Mouse (Mus musculus) C2C12 (cell line): Measurements from ENCODE around the gene St3gal3. TPM values are rescaled to one million over a fixed set of nuclear protein-coding genes. Genes with fewer than 3 reads are reported as not detected.

Experiments used
- H3K27me3 ChIP-seq: one replicate; pipeline ENCODE4 v1.6.1; 2011; ENCODE audit not compliant: control insufficient read depth, insufficient read depth, insufficient read length
- H3K36me3 ChIP-seq: one replicate; pipeline ENCODE4 v1.6.1; 2011; ENCODE audit not compliant: control insufficient read depth, insufficient read depth
- H3K4me3 ChIP-seq: one replicate; pipeline ENCODE4 v1.5.1; 2011; ENCODE audit warnings: mild to moderate bottlenecking, control low read depth; ENCODE audit not compliant: poor library complexity, insufficient read depth, severe bottlenecking
- H3K79me2 ChIP-seq: one replicate; pipeline ENCODE4 v1.6.1; 2011; ENCODE audit not compliant: control insufficient read depth, insufficient read depth
- H3K79me3 ChIP-seq: one replicate; pipeline ENCODE4 v1.6.1; 2011; ENCODE audit warnings: low read depth, control low read depth
- H3ac ChIP-seq: one replicate; pipeline ENCODE3; 2011; ENCODE audit warnings: low read depth; ENCODE audit not compliant: control insufficient read depth, insufficient read length
- CEBPB ChIP-seq: IDR thresholded peaks from one replicate; pipeline ENCODE4 v1.6.1; 2011; ENCODE audit warnings: low read depth, mild to moderate bottlenecking, control low read depth, moderate library complexity
- CTCF ChIP-seq: IDR thresholded peaks from one replicate; pipeline ENCODE4 v1.5.1; 2011; ENCODE audit not compliant: control insufficient read depth, insufficient read depth, insufficient read length
- FOSL1 ChIP-seq: IDR thresholded peaks from one replicate; pipeline ENCODE4 v1.8.0; 2011; ENCODE audit warnings: mild to moderate bottlenecking, low read length; ENCODE audit not compliant: poor library complexity, insufficient read depth, severe bottlenecking
- MAX ChIP-seq: IDR thresholded peaks from one replicate; pipeline ENCODE4 v1.6.1; 2011; ENCODE audit warnings: mild to moderate bottlenecking, control low read depth
- MYOD1 ChIP-seq: IDR thresholded peaks from one replicate; pipeline ENCODE4 v1.6.1; 2011; ENCODE audit warnings: low read depth; ENCODE audit not compliant: control insufficient read depth, insufficient read length
- MYOG ChIP-seq: IDR thresholded peaks from one replicate; pipeline ENCODE4 v1.6.1; 2011; ENCODE audit not compliant: control insufficient read depth, insufficient read length; ENCODE audit errors: extremely low read depth
- USF1 ChIP-seq: IDR thresholded peaks from one replicate; pipeline ENCODE4 v1.6.1; 2011; ENCODE audit warnings: low read depth, mild to moderate bottlenecking, control low read depth, moderate library complexity
- polyA plus RNA-seq: library from polyadenylated mRNA; unstranded; fragments of >200 nt; fragmentation: generic; extraction: Trizol; gene quantifications from one replicate; pipeline ENCODE4 v1.2.1, GENCODE M21; 2012; ENCODE audit warnings: missing spikeins

The St3gal3 gene
- polyA plus RNA-seq, 1 experiment, result 20.4 TPM

- H3K27me3 ChIP-seq, result no peaks in the 10 kb centered on the region
- H3K79me2 ChIP-seq, result no peaks in the 10 kb centered on the region
- peaks cover under 1% of the 10 kb centered on the region for H3K79me3 ChIP-seq
- TF ChIP-seq MYOG (no peak), USF1 (no peak), MYOD1 (no peak), CTCF (no peak), MAX (no peak), FOSL1 (no peak)
- H3K36me3 ChIP-seq, result no peaks in the 10 kb centered on the region
- no peak overlapping the region for H3K4me3 ChIP-seq
- H3ac ChIP-seq, result no peak overlapping the region
Observed at GRCm38 (mm10) chr4:118105256-118106053, 29.3 kb downstream of the St3gal3 start.

GRCm38 (mm10) chr4:118103280-118103830 is 31.4 kb downstream of the St3gal3 start:
- TF ChIP-seq USF1 (no peak), MYOD1 (no peak), MYOG (no peak), CEBPB (no peak), MAX (no peak), FOSL1 (no peak), CTCF (no peak)
- Histone ChIP-seq H3K4me3 (no peak overlapping the region), H3ac (no peak overlapping the region), H3K79me3 (no peaks in the 10 kb centered on the region), H3K27me3 (no peaks in the 10 kb centered on the region), H3K36me3 (no peaks in the 10 kb centered on the region), H3K79me2 (no peaks in the 10 kb centered on the region)

- no peak for TF ChIP-seq CTCF
- TF ChIP-seq MAX, result no peak
- TF ChIP-seq MYOG, result no peak
- no peak for TF ChIP-seq USF1
- no peak for TF ChIP-seq CEBPB
- no peak for TF ChIP-seq FOSL1
- Histone ChIP-seq H3K4me3 (no peak overlapping the region), H3ac (no peak overlapping the region), H3K79me3 (no peaks in the 10 kb centered on the region), H3K79me2 (no peaks in the 10 kb centered on the region), H3K27me3 (no peaks in the 10 kb centered on the region), H3K36me3 (no peaks in the 10 kb centered on the region)
Observed at GRCm38 (mm10) chr4:118101497-118101896, 33.2 kb downstream of the St3gal3 start.

DNA sequence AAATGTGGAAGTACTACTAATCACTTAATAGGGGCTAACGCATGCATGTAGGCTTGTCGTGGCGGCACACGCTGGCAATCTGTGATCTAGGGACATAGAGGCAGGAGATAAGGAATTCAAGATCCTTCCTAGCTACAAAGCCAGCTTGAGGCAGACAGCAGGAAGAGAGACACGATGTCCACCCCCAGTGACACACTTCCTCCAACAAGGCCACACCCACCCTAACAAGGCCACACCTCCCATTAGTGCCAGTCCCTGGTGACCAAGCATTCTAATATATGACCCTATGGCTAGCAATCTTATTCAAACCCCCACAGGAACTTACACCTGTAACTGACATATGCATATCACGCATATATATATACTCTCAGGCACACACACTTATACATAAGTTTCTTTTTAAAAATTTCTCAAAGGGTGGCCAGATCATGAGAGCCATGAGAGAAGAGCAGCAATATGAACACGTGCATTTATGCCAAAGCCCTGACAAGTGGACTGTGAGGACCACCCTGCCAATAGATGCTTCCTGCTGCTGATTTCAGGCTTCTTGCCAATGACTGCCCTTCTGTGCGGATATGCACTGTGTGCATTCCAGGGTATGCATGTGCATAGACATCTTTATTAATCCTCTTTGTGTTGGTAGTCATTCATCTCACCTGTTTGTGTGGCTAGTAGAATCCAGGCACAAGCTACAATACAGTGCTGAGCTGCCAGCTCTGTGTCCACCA is 34.9 kb downstream of the St3gal3 start:
- Histone ChIP-seq H3K79me2 (no peaks in the 10 kb centered on the region), H3K4me3 (no peak overlapping the region), H3ac (no peak overlapping the region), H3K79me3 (no peaks in the 10 kb centered on the region), H3K27me3 (no peaks in the 10 kb centered on the region), H3K36me3 (no peaks in the 10 kb centered on the region)
- no peak for TF ChIP-seq USF1
- no peak for TF ChIP-seq FOSL1
- TF ChIP-seq MYOD1, result no peak
- TF ChIP-seq CTCF, result no peak
- TF ChIP-seq CEBPB, result no peak
- no peak for TF ChIP-seq MYOG
- no peak for TF ChIP-seq MAX

GRCm38 (mm10) chr4:118098571-118098970 is 36.1 kb downstream of the St3gal3 start:
- H3ac ChIP-seq, result no peak overlapping the region
- H3K79me2 ChIP-seq, result no peaks in the 10 kb centered on the region
- H3K79me3 ChIP-seq, result no peaks in the 10 kb centered on the region
- TF ChIP-seq MYOG (no peak), MYOD1 (no peak), MAX (no peak), CTCF (no peak), USF1 (no peak), CEBPB (no peak), FOSL1 (no peak)
- no peaks in the 10 kb centered on the region for H3K36me3 ChIP-seq
- no peak overlapping the region for H3K4me3 ChIP-seq
- H3K27me3 ChIP-seq, result no peaks in the 10 kb centered on the region
